Mouse (Mus musculus): Measurements from ENCODE around the gene Gm17268.

Gm17268 gene

DNA sequence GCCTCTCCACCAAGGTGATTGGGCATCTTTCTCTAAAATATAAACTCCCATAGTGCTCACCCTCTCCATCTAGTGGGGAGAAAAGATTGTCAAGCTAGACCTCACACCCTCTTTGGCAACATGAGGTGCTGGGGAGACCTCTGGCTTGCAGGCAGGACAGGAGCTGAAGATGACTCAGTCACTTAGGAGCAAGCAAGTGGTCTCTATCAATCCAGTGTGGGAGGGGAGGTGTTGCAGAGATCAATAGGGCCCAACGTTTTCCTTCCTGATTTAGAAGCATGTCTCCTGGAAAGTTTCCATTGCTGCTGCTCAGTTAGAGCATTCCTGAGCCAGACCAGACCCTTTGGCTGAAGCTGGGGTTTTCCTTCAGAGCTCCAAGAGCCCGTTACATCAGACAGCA, at the start of gene Gm17268:
Gene Gm17268, minus strand, starts transcription at position 28 of the 400 bp plus-strand sequence.
- DNase-seq, result no peak

- DNase-seq, result no peak
Observed at GRCm38 (mm10) chr11:82084360-82084759, 46.0 kb upstream of the Gm17268 start.

- no peak for DNase-seq
Observed at GRCm38 (mm10) chr11:82080865-82081264, 42.5 kb upstream of the Gm17268 start.

DNA sequence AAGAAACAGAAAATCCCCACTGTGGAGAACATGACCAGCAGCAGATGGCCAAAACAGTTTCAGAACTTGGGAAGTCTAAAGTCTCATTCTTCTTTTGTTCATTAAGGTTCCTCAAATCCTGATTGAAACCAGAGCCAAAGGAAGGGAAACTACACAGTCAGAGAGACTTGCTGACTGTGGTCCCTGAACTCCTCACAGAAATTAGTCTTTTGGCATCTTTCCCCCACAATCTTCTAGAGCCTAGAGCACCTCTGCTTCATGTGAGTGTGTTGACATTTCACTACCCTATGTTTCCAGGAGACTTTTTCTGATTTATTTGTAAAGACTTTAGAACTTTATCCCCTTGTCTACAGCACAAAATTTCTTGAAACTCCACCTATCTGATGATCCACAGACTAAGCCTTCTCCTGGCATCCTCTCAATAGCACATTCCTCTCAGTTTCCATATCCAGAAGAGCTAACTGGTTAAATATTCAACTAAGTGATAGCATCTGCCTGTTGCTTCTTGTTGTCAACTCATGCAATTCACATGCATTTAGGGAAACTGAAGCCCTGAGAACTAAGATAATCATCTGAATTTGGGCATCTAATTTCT, 39.9 kb upstream of the Gm17268 start:
- no peak for DNase-seq

GRCm38 (mm10) chr11:82077031-82077430, 38.7 kb upstream of the Gm17268 start:
- no peak for DNase-seq

GRCm38 (mm10) chr11:82073686-82074085, 35.3 kb upstream of the Gm17268 start:
- DNase-seq, result no peak

DNA sequence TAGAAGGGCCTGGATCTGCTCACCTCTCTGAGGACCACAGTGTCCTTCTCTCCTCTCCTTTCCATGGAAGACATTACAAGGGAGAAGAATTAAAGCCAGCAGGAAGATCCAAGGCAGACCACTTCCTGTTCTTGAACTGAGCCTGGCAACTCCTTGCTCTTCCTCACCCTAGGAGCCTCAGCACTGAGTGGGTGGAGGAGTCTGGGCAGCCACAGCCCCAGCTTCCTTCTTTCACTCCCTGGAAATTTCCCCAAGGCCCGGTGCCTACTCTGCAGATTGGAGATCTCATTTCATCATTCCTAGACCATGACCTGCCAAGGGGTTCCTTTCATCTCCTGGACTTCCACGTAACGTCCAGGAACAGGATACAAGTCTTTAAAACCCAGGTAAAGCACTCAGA, 34.6 kb upstream of the Gm17268 start:
- no peak for DNase-seq

DNA sequence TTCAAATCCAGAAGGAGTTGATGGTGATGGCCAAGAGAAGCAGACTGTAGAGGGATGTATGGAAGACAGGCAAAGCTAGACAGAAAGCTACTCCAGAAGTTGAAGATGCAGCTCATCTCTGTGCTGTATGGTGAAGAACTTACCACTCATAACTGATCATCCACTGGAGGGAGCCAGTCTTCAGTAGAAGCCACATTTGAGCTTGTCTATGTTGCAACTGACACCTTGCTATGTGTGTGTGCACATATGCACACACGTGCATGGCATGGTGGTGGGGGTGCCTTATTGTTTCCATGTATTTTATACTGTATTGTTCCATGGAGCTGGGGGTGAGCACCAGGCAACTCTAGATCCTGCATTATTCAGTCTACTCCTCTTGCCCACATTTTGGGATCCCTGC, 34.0 kb upstream of the Gm17268 start:
- DNase-seq, result no peak

GRCm38 (mm10) chr11:82071076-82071475, 32.7 kb upstream of the Gm17268 start:
- DNase-seq, result no peak

DNA sequence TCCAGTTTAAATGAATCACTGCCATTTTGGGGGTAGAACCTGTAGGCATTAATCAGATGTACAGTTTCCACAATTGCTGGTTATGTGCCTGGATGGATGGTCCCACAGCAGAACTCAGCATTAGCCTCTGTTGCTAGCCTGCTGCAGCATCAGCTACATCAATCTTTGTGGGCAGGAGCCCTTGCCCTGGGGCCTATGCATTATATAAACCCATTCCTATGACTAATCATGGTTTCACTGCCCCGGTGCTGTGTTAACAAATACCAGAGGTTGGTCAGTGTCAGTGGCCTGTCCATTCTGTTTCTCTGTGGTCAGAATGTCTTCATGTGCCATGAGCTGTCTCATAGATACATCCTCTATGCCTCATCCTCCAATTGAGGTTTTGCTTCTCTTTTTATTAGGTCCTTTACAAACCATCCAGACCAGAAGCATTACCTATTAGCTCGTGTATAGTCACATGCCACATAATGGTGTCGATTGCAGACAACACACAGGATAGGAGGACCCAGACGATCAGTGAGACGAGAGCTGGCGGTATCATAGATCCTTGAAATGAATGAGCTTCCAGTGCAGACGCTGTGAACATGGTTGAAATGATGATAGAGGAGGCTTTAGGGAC, 28.7 kb upstream of the Gm17268 start:
- no peak for DNase-seq

GRCm38 (mm10) chr11:82063454-82063853, 25.1 kb upstream of the Gm17268 start:
- DNase-seq, result no peak

DNA sequence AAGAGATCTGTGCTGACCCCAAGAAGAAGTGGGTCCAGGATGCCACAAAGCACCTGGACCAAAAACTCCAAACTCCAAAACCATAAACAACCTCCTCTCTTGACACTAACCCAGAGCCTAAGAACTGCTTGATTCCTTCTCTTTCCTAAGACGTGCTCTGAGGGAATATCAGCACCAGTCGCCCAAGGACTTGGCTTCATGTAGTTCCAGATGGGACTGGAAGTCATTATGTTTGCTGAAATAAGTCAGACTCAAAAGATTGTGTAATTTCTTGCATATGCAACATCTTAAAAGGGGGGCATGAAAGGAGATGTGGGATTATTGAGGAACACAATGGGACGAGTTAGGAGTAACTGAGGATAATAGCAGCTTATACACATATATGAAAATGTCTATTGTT, 23.9 kb upstream of the Gm17268 start:
- DNase-seq, result no peak

DNA sequence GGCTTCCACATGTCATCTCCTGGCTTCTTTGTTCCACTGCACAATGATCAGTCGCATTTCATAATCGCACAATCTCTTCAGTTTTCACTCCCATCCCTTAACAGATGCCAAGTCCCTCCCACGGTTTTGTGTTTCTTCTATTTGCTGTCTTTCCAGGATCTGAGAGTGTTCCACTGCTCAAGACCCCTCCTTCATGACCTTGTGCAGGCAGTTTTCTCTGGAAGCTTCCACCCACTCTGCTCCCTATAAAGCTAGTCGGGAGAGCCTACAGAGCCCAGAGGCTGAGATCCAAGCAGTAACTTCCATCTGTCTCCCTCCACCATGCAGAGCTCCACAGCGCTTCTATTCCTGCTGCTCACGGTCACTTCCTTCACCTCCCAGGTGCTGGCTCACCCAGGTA, 19.3 kb upstream of the Gm17268 start, which contains the start of gene Ccl11:
Gene Ccl11, plus strand, starts transcription at position 178 of the 400 bp plus-strand sequence.
- no peak for DNase-seq

DNA sequence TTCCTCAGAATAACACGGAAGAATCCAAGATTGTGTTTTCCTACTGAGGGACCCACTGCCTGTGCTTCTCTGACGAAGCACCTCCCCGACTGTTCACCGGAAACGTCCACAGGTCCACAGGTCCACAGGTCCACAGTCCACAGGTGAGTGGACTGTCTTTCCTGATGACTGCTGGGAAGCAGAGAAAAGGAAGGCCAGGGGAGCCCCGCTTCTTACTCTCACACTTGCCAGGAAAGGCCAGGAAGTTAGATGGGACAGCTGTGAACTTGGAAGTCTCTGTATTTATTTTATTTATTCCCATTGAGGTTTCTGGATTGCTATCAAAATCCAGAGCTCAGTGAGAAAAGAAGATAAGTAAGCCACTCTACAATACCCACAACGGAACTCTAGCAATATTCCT, 15.5 kb upstream of the Gm17268 start:
- DNase-seq, result no peak

DNA sequence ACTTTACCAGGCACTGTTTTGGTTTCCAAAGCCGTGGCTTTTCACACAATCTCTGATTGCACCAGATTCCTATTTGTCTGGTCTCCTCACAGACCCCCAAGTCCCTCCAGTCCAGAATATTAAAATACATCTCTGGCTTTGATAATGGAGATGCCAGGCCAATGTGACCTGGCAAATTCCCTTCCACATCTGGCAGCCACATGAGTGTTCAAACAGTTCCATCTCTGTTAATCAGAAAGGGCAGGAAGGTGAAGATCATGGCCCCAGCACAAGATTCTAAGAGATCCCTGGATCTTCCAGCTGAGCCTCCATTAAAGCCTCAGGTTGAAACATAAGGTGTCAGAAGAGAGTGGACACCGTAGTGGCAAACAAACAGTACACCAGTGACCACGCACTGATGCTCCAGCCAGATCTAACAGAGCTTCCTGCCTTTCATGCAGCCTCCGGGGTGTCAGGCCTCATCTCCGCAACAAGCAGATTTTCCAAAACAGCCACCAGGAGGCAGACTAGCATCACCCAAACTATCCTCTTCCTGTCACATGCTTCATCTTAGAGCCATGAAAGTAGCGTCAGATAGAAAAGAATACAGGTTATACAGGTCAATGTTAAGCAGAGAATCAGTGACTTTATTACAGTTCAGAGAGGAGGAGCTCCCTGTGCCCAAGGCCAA, 9.5 kb upstream of the Gm17268 start:
- peak; percentile 53 for DNase-seq

- peak; percentile 12 for DNase-seq
Observed at GRCm38 (mm10) chr11:82045471-82045870, 7.1 kb upstream of the Gm17268 start, which contains the start of gene Ccl7. Gene Ccl7, plus strand, starts transcription at chr11:82045712.

- DNase-seq, result no peak
Observed at GRCm38 (mm10) chr11:82041671-82042080, 3.3 kb upstream of the Gm17268 start.

- DNase-seq, result no peak
Observed at GRCm38 (mm10) chr11:82039132-82039660, 834 bp upstream of the Gm17268 start.

- no peak for DNase-seq
Observed at GRCm38 (mm10) chr11:82035857-82036256, 2.5 kb downstream of the Gm17268 start.

DNA sequence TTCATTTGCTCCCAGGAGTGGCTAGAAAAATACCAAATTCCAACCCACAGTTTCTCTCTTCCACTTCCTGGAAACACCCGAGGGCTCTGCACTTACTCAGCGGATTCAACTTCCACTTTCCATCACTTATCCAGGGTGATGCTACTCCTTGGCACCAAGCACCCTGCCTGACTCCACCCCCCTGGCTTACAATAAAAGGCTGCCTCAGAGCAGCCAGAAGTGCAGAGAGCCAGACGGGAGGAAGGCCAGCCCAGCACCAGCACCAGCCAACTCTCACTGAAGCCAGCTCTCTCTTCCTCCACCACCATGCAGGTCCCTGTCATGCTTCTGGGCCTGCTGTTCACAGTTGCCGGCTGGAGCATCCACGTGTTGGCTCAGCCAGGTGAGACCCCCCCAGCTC, 3.0 kb downstream of the Gm17268 start, which contains the start of gene Ccl2:
Gene Ccl2, plus strand, starts transcription at position 216 of the 400 bp plus-strand sequence.
- peak; percentile 69 for DNase-seq

GRCm38 (mm10) chr11:82034446-82034845, 3.9 kb downstream of the Gm17268 start:
- no peak for DNase-seq

DNA sequence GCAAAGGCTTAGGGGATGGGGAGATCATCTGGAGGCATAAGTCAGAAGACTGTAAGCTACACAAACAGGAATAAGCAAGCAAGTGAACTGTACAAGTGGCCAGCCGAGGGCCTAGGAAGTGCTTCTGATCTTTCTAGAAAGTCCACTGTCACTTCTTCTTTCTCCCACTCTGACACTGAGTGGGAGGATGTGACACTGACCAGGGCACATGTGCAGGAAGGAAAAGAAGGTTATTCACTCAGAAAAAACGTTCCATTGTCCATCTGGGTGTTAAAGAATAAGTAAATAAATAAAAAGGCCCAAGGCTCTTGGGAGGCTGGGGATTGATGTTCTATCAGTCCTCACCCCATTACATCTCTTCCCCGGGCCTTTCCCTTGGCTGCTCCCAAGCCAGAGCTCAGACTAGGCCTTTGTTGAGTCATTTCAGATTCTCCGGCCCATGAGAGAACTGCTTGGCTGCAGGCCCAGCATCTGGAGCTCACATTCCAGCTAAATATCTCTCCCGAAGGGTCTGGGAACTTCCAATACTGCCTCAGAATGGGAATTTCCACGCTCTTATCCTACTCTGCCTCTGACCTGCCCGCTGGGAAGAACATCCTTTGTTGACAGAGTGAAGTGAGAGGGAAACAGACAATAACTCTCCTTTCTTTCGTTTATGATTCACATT, 5.6 kb downstream of the Gm17268 start:
- DNase-seq, result peak; percentile 56

DNA sequence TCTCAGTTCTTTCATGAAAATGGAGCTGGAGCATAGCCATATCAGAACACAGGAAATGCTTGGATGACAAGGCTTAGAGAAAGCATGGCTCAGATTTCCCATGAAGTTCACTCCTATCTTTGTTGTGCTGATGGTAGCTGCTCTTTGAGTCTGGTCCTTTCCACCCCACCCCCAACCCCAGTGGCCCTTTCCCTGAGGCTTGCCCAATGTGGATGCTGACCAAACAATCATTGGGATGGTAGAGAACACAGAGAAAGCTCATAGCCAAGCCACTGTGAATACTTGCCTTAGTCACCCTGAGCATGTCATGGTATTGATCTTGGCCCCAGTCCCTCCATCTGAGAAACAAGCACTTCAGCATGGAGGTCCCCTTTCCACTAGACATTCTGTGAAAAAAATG, 6.2 kb downstream of the Gm17268 start:
- DNase-seq, result no peak
